Mouse (Mus musculus): ENCODE measurements around the gene Prdm15.

Gene Prdm15

DNA sequence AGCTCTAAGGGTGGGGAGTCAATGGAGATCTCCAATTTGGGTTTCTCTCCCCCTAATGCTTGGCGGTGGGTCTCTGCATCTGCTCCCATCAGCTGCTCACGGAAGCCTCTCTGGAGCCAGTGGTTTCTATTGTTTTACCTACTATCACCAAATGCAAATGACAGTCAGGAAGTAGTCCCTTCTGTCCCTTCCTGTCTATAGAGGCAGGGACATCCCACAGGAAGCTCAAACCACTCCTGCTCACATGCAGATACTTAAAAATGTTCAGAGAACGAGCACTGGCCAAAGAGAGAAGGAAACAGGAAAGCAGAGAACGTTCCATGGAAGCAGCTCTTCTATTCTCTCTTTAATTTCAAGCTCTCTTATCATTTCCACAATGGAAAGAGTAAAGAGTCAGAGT, 32.1 kb downstream of the Prdm15 start:
- DNase-seq (ENCODE audit: low spot score), result no peak

DNA sequence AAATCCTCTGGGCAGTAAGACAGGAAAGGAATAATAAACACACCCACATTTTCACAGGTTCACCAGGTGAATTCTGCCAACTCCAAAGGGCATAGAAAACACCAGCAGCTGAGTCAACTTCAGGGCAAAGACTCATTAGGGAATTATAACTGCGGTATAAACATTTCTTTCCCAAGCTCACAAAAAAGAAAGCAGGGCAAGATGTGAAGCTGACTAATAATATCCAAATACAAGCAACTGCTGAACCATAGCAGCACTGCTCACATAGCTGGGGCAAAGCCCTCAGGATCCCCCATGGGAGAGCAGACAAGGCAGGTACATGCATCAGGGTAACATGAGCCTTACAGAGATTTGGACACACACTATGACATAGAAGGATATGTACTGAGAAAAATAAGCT, 34.2 kb downstream of the Prdm15 start:
- DNase-seq (ENCODE audit: low spot score), result no peak

DNA sequence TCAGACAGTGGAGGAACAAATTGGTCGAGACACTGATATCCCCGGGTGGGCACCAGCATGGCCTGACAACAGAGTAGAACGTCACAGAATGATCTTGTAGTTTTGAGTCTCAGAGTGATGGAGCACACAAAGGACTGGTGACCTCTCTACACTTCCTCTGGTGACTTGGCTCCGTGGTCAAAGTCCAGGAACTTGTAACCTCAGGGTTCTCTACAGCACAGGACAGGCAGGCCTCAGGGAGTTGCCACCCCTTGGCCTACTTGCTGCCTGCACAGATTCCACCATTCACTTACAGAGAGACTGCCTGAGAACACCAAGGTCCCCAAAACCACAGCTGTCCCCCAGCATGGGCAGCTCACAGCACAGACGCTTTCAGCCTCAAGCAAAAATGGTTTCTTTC, 36.4 kb downstream of the Prdm15 start:
- no peak for DNase-seq (ENCODE audit: low spot score)

DNA sequence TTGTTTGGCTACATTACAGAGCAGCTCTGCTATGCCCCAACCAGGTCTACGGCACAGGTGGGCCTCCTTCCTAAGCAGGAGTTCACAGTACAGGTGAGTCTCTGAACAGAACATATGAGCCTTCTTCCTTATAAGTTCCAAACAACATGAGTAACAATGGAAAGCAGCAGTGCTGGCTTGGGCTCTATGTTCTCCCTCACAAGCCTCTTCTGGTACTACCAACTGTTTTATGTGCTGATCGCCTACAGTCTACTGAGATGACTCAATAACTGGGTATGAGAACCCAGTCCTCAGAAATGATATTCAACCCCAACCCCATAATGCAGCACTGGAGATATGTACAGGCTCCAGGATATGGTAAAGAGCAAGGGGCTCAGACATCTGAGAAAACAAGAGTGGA, 37.6 kb downstream of the Prdm15 start:
- DNase-seq (ENCODE audit: low spot score), result no peak

DNA sequence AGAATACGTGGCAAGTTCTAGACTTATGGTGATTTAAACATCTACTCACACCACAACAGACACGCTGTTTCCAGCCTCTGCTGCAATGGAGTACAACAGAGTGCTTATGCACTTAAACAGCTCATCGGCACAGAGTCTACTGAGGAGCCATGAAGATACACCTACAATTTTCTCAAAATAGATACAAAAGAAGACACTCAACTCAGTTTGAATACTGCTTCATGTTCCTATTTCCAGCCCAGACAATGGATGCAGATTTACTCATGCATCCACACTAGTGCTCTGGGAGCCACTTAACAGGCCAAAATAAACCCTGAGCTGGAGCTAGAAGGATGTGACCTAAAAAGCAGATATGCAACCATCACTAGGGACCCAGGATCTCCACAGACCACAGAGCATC, 42.8 kb downstream of the Prdm15 start:
- DNase-seq (ENCODE audit: low spot score), result no peak

DNA sequence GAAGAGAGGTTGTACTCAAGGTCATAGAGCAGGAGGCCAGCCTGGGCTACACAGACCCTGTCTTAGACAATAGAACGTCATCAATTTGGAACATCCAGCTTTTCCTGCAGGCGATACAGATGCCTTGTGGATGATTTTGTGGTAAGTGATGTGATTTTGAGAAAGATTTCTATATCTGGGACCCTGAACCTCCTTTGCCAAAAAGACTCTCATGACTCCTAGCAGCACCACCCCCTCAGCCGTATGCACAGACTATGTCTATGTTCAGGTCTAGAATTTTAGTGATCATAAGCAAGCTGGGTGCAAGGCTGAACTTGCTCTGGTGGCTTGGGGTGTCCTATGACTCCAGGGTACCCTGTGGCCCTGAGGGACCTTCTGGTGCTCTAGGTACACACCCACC, 46.0 kb downstream of the Prdm15 start:
- no peak for DNase-seq (ENCODE audit: low spot score)

DNA sequence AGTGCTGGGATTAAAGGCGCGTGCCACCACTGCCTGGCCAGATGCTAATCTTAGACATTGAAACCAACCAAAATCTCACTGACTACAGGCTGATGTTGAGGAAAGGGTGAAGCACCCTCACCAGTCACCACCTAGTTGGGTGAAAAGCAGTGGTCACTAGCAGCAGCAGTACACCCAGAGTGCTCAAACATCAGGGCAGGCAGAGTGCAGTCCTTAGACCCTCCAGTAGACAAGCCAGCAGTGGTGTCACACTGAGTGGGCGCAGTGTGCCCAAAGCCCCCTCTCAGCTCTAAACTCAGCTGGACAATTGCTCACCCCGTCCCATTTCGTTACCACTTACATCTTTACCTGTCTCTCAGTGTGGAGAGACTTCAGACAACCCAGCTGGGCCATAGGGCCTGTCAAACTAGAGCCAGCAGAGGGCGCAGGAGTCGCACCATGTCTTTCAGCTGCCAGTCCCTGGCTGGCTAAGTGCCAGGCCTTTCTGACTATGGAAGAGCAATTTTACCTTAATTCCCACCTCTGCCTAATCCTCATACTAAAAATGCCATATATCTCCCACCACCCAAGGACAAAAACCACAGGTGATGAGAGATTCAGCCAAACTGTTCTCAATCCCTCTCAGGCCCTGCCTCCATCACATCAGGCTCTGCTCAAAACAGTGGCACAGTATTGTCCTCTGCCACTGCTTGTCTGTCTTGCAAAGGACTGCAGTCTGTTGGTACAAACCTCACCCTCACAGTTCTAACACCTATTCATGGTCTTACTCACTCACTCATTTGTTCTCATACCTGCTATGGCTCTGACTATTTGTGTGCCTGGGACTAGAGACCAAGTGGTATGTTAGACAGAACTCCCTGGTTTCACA, 46.7 kb downstream of the Prdm15 start:
- peak; percentile 47 for DNase-seq (ENCODE audit: low spot score)

DNA sequence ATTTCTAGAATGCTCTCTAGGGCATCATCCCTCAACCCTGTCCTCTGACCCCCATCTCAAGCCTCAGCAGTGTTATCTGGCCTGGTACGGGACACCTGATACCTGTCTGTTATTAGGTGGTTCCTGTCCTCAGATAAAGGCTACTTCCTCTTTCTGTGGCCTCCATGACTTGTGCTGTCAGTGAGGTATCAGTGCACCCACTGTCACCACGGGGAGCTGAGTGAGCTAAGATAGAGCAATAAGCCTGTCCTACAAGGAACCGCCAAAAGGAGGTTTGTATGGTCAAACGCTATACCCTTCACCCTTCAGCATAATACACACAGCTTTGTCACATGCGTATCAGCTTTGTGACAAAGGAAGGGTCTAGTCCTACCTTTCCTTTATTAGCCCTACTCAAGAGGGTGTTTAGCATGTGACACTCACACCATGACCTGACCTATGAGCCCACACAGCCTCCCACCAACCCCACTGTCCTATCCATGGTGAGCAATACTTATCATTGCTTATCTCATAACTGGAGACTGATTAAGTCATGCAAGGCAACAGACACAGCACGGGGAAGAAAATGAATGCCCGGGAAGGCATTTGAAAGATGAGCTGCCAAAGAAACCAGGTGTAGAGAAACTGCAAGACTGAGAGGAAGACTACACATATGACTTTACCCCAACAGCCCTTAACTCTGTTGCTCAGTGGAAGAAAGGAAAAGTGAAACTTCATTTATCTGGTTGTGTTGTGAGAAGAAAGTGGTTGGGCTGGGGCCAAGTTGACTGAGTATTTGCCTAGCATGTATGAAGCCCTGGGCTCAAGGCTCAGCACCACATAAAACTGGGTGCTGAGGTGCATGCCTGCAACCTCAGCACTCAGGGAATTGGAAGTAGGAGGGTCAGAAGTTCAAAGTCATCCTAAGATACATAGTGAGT, 53.4 kb downstream of the Prdm15 start:
- DNase-seq (ENCODE audit: low spot score), result no peak

DNA sequence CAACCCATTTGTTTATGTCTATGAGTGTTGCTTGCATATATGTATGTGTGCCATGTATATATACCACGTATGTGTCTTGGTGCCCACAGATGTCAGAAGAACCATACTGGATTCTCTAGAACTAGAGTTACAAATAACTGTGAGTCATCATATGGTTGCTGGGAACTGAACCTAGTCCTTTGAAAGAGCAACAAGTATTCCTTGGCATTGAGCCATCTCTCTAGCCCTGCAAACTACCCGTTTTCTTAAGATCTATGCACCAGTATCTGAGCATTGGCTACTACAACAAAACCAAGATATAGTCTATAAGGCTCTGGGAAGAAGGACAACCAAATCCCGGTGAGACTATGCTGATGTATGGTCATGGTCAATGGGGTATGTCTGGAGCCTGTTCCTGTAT, 54.4 kb downstream of the Prdm15 start:
- no peak for DNase-seq (ENCODE audit: low spot score)

DNA sequence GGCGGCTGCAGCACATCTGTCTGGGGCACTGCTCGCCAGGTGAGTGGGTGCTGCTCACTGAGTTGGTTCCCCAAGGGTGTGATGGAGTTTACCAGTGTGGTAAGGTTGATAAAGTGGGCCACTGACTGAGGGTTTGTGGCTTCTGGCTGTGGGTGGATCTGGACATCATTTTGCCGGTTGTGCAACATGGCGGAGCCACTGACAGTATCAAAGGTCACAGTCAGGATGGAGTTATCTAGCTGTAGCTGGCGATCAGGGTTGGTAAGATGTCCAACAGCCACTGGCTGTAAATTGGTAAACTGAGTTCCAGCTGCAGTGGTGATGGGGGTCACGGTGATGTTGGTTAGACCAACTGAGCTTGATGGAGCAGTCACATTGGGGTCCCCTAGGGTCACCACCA, 57.4 kb downstream of the Prdm15 start:
- no peak for DNase-seq (ENCODE audit: low spot score)

DNA sequence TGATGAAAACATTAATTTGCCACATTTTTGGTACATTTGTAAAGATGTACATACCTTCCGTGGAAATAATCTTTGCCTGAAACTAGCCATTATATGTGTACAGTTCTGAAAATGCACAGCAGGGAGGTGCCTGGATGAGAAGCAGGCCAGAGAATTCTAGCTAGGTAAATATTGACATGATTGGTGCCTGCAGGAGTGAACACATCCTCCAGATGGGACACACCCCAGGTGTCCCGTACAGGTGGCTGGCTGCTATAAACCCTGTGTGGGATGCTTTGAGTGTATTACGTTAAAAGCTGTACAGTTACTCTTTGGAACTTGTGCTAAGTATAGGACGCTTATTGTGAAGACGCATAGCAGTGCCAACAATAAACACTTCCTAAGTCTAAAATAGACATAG, 68.6 kb downstream of the Prdm15 start:
- no peak for DNase-seq (ENCODE audit: low spot score)

DNA sequence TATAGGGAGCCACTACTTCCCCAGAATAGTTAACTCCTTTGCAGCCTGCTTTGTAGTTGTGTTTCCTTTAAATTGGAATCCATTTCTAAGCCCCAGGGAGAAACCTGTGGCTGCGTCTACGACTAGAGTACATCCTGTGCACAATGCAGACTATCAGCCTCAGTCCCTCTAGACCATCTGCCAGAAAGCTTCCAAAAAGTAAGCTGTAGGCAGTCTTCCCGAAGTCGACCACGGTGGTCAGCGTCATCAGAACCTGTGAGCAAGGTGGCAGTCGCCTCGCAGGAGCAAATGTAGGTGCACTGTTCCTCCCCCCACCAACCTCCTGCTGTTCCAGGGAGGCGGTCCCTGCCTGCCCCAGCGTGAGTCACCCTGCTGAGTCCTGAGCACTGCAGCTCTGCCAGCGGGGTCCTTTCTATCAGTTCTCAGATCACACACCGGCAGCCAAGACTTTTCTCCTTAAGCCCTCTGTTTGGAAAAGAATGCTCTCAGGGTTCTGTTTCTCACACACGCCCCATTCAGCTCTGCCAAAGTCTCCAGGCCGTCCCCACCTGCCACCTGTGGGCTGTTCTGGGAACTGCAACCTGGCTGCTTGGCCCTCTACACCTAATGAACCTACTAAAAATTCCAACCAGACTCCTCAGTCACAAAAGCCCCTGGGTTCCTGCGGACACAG, 73.2 kb downstream of the Prdm15 start:
- peak; percentile 65 for DNase-seq (ENCODE audit: low spot score)

DNA sequence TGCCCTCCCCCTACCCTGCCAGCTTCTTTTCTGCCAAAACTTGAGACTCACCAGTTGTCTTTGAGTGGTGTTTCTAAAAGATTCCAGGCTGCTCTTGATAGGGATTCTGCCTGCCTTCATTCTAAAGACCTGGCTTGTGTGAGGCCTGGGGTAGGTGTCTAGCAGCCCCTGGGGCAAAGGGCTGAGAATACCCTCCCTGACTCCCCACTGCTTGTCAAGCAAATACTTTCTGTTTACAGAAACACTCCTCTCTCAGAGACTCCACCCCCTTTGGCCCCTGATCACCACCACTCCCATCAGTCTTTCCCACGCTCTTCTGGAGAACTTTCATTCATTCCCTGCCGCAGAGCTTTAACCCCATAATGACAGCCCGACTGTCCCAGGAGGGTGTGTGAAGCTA, 85.1 kb downstream of the Prdm15 start:
- DNase-seq (ENCODE audit: low spot score), result no peak

DNA sequence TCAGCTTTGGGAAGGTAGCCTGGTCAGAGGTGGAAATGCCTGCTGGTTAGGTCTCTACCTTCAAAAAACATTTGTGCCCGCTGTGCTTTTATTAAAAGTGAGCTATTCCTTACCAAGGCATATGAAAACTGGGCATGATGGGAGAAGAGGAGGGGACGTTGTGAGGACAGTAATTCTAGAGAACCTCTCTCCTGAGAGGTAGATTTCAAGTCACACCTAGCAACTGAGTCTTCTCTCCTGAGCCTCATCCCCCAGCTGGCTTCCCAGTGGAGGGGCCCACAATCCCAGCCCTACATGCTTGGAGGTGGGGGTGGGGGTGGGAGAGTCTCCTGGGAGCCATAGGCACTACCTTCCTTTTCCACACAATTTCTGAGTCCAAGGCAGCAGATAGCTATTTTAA, 87.0 kb downstream of the Prdm15 start:
- no peak for DNase-seq (ENCODE audit: low spot score)

DNA sequence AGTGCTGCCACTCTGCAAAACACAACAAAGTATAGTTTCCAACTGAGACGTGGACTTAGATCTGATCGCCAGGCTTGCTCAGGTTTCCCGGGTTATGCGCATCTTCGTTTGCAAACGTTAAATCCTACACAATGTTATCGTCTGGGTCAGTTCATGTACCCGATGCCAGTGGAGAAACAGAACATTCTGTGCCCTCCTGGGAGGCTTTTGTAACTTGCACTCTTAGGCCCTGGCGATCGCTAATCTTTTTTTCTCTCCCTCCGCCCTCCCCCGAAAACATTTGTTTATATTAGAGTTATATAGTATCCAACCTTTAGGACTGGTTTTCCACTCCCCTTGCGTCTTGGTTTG, 87.7 kb downstream of the Prdm15 start:
- no peak for DNase-seq (ENCODE audit: low spot score)

DNA sequence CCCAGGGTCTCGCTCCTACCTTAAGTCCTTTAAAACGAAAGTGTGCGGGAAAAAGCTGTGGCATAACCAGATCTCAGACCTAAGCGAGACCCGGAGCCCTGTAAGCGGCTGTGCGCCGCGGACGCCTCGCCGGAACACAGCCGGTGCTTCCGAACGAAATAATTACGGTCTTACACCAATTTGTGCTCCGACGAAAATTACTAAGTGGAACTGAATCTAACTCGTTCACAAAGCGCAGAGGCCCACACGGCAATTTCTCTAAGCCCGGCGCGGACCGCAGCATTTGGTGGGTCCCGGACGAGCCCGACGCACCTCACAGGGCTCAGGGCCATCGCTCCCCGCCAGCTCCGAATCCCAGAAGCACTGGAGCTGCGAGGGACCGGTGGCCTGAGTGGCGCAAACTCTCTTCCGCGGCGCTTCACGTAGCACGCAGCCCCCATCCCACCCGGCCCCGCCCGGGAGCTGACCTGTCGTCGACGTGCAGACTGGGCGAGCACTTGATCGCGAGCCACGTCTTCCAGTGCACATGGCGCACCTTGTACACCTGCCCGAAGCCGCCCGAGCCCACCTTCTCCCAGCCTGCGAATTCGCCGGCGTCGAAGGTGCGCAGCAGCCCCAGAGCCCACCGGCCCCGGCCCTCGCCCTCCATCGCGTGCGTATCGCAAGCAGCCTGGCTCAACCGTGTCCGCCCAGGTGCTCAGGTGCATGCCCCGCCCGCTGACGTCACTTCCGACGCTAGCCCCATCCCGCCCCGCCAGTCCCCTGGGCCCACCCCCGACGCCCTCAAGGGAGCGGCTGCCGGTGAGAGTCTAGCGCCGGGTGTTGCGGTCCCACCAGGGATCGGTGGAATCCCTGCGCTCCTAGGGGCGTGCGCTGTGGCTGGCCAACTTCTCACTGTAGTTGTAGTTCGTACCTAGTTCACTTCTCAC, 88.3 kb downstream of the Prdm15 start, which contains the start of gene Ripk4:
Gene Ripk4, minus strand, starts transcription at position 727 of the 929 bp plus-strand sequence.
- DNase-seq (ENCODE audit: low spot score), result peak; percentile 39

DNA sequence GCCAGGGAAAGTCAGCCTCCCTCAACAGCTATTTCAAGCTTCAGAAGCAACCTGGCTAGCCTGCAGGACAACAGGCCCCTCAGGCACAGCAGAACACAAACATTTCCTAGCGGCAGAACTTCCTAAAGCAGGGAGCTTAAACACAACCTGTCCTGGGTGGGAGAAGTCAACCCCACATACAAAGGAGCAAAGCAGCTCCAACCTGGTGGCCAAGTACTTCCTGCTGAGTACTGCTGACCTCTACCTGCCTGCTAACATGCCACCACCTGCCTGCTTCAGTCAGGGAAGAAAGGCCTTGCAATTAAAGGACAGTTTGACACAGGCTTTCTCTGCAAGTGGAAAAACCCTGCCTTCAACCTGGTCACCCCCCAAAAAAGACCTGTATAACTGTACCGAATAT, 89.9 kb downstream of the Prdm15 start:
- DNase-seq (ENCODE audit: low spot score), result no peak

DNA sequence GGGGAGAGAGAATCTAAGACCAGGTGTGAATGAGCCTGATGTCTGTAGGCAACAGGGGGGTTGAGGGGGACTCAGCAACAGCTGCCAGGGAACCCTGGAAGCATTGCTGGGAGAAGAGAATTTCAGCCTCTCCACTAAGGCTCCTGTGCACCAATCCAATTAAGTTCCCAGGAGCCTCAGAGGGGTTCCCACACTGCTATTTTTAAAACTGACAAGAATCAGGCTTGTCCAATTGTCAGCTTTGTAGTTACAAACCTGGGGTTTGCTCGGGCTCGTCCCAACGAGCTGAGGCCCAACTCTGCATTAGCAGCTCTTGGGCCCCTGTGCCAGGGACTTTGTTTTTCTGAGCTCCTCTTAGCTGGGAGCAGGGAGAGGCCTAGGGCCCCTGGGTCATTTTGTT, 92.0 kb downstream of the Prdm15 start:
- DNase-seq (ENCODE audit: low spot score), result no peak

DNA sequence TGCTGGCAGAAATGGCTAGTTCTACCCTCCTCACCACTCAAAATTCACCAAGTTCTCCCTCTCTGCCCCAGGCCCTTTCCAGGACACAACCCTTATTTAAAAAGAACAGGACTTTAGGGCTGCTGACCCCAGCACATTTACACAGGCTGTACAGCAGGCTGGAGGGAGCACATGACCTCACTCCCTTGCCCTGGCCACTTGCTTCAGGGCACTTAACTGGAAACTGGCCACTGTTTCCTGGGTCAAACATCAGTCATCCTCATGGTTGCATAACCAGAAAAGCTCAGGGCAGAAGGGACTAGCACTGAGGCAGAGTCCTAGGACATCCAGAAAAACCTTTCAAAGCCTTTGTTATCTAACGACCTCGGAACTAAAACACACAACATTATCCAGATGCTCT, 93.4 kb downstream of the Prdm15 start:
- no peak for DNase-seq (ENCODE audit: low spot score)

DNA sequence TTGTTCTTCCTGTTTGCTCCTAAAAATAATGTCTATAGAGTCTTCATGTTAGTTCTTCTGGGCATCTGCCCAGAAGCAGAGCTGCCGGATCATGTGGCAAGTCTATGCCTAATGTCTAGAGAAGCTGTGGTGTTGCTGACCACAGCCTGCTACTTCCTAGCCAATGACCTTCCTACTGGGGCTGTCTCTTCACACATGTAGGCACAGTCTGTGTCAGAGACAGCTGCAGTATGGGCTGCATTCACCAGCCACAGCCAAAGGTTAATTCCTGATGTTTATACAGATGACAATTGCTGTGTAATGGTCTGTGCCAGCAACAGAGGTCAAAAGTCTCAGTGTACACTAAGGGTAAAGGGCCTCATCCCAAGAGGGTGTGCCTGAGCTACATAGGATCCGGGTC, 95.2 kb downstream of the Prdm15 start:
- no peak for DNase-seq (ENCODE audit: low spot score)

DNA sequence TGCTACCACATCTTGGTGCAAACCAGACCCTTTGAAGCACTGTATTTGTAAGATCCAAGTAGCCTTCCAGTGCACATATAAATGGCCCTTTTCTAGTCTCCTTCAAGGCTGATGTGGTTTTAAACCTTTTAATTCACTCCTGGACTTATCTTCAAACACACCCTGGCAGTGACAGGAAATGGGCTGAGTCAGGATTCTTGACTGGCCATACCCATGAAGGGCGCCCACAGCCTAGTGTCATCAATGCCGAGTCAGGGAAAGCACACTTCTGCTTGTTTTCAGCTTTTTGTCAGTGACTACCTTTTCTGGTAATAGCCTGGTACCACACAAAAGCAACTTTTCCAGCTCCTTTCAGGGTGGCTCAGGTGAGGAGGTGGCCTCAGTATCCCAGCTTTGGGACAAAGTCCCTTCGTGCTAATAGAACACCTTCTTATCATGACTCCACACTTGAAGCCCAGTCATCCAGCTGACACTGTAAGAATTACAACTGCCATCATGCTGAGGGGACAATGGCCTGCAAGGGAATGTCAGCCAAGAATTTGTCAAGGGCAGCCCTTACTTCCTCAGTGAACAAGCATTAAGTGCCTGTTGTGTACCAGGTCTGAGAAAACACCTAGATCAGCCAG, 99.2 kb downstream of the Prdm15 start:
- no peak for DNase-seq (ENCODE audit: low spot score)
